8 mouse cellular contexts compared by ENCODE assay signal in genomic region chr2:13672946-13673345, GRCm38 (mm10).
A peak's percentile ranks its signal among the peaks of the same experiment; 100 is the strongest.
DNase-seq lines count a peak whose midpoint lies in the region; ATAC-seq lines count a peak whose summit lies in the region.

No protein-coding gene starts in this region.

- no peaks in the 10 kb centered on the region for H3K27me3 ChIP-seq in liver, embryonic 13.5 days

- no peak overlapping the region for H3K4me3 ChIP-seq in liver, embryonic 13.5 days (replicated peaks)

- no peak overlapping the region for H3K4me2 ChIP-seq in liver, embryonic 13.5 days

- no peak for ATAC-seq in liver, embryonic 13.5 days (ENCODE audit: low read depth)

- intact Hi-C loops in heart, postnatal 25 days (cut with DNase I): loop anchor here (10.0 kb wide), 1 partner anchor 122 kb away; the partner anchor contains the start of gene St8sia6

- no peaks in the 10 kb centered on the region for H3K9me3 ChIP-seq in liver, embryonic 13.5 days (replicated peaks)

- DNase-seq in heart, postnatal 4 days: peak; percentile 25
- no peak for DNase-seq in heart, postnatal 25 days (ENCODE audit: low spot score)
- DNase-seq in B cell, adult 2 months: peak; percentile 71 to 73
- peak; percentile 56 for DNase-seq in R1 (ENCODE audit: low read depth, low spot score)
- peak; percentile 4 for DNase-seq in liver, embryonic 13.5 days
- peak; percentile 11 to 17 for DNase-seq in thymus, adult 18-20 months
- DNase-seq in layer of hippocampus, postnatal 14 days (ENCODE audit: low spot score in 2 of 2): no peak
- DNase-seq in gastrocnemius, adult 18-20 months (ENCODE audit: low spot score): no peak

- 42% methylated on average over 3 of the region's 3 CpGs for WGBS in liver, embryonic 13.5 days (ENCODE audit: insufficient replicate concordance)

- no peak overlapping the region for H3K27ac ChIP-seq in liver, embryonic 13.5 days

- H3K36me3 ChIP-seq in liver, embryonic 13.5 days: no peaks in the 10 kb centered on the region

- H3K9ac ChIP-seq in liver, embryonic 13.5 days: no peak overlapping the region

- no peaks in the 10 kb centered on the region for H3K4me1 ChIP-seq in liver, embryonic 13.5 days (replicated peaks)

Comparison
In these comparisons a context has a peak if more than half of its experiments do, and no peak if none do; other contexts are left out.
1. DNase-seq: peak in heart, postnatal 4 days (single experiment), B cell, adult 2 months (2 of 2), R1 (single experiment), liver, embryonic 13.5 days (single experiment) and thymus, adult 18-20 months (2 of 2); none in heart, postnatal 25 days (single experiment), layer of hippocampus, postnatal 14 days (0 of 2) and gastrocnemius, adult 18-20 months (single experiment).